Mouse (Mus musculus): Measurements from ENCODE around the gene P3h4. TPM values are rescaled to one million over a fixed set of nuclear protein-coding genes. Genes with fewer than 3 reads are reported as not detected.

Gene P3h4
- polyA plus RNA-seq, 1 experiment from 2014 or later = 29.1 TPM

DNA sequence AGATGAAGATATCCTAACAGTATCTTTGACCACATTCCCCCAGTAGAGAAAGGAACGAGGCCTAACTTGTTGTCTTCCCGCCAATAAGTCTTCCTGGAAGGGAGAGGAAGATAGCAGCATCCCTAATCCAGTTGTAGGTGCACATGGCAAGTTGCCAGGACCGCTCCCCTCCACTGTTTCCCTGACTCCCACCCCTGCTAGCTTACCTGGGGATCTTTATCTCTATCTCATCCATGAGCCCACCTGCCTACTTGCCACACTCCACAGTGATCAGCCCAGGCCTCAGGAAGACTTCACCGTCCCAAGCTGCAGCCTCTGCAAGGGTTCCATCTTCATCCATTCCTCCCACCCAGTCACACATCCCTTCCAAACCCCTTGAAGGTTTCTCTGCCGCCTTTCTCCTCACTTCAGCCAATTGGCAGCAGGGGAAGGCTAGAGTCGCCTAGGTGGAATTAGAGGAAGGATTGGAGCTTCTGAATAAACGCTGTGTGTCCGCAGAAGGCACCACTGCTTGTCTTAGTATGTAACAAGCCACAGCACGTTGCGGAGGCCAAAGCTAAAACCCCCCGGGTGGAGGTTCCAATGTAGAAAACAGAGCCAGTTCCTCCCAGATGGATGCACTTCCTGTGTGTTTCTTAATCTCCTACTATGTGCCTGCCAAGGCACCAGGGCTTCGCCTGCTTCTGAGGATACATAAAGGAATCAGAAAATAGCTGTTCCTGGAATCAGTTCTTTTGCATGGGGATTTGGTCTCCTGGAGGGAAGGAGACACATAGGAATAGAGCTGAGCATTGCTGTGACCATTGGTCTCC is 14.7 kb downstream of the P3h4 start:
- POLR2A ChIA-PET = no interaction called here
- DNase-seq (ENCODE audit: low read depth, low spot score) (no peak), ATAC-seq (no peak)
- no peak for TF ChIP-seq CTCF (IDR thresholded peaks at IDR 0.05)
- H3K27me3 ChIP-seq = no peaks in the 10 kb centered on the region
- in situ Hi-C loops (cut with MboI; ENCODE audit: low pct_unique_long_range_greater_than_20kb) = no loop called here
- CTCF ChIA-PET = interaction anchor here (1.3 kb wide), 1 partner anchor 10 kb away, joined by 3 read pairs; no protein-coding TSS in a partner anchor

DNA sequence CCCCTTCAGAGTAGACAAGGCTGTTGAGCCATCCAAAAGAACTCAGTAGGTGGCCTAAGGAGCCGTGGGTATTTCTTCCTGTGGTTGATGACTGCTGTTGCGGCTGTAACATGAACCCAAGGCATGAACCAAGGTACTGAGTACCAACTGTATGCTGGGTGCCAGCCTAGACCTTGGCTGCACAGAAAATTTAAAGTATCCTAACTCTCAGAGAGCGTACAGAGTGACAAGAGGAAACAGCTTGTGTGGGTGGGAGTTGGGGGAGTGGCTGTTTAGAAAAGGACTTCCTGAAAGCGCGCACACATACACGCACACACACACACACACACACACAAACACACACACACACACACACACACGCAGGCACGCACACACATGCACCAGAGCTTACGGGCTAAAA is 15.3 kb downstream of the P3h4 start:
- in situ Hi-C loops (cut with MboI; ENCODE audit: low pct_unique_long_range_greater_than_20kb) = no loop called here
- ChIA-PET POLR2A (no interaction called here), CTCF (no interaction called here)
- DNase-seq (ENCODE audit: low read depth, low spot score) = no peak
- no peak for ATAC-seq
- H3K27me3 ChIP-seq = no peaks in the 10 kb centered on the region
- TF ChIP-seq CTCF (IDR thresholded peaks at IDR 0.05) = no peak

DNA sequence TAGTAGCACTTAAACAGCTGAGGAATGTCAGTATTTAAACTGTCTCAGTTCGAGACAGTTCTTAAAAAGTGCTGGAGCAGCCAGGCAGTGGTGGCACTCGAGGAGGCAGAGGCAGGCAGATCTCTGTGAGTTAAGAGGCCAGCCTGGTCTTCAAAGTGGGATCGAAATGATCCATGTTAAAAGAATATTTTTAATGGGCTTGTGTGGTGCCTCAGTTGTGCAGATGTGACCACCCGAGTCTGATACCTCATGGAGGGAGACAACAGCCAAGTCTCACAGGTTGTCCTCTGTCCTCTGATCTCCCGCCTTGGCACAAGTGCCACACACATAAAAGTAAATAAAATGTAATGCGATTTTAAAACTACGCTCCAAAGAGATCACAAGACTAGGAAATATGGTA is 16.1 kb downstream of the P3h4 start:
- no peak for TF ChIP-seq CTCF (IDR thresholded peaks at IDR 0.05)
- DNase-seq (ENCODE audit: low read depth, low spot score) (no peak), ATAC-seq (no peak)
- in situ Hi-C loops (cut with MboI; ENCODE audit: low pct_unique_long_range_greater_than_20kb) = no loop called here
- CTCF ChIA-PET = no interaction called here
- POLR2A ChIA-PET = interaction anchor here (0.6 to 1.4 kb wide), 2 partner anchors 27 to 126 kb away, joined by 3 read pairs; no protein-coding TSS in a partner anchor
- no peaks in the 10 kb centered on the region for H3K27me3 ChIP-seq

DNA sequence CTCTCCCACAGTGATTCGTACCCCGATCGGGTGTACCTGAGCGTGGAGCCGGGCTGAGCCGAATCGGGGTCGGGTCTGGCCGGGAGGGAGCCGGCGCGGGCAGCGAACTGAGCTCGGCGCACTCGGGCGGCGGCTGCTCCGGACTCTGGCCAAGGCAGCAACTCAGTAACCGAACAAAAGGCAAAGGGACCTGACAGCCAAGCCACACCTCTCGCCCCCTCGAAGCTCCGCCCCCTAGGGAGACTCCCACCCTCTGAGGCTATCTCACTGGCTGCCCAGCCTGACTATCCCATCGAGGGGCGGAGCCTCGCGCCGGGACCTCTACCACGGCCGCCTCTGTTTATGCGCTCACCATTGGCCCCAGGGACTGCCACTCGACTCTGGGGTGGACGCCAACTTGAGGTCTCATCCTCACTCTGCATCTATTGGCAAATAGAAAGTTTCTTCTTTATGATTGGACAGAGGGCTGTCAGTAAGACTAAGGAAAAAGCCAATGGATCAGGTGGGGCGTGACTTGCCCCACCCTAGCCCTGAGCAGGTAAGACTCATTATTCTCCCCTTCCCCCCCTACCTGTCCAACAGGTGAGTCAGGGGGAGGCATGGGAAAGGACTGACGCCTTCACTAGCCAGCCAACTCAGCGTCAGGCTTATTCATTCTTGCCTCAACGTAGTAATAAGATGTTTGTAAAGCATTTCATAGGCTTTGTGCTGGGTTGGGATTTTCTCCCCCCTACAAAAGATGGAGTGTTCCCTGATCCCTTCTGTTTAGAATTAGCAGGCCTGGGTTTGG is 16.8 kb downstream of the P3h4 start, which contains the start of gene Jup:
Jup (minus strand) TSS at position 164 of the 790 bp plus-strand sequence.
- H3K27me3 ChIP-seq = no peaks in the 10 kb centered on the region
- in situ Hi-C loops (cut with MboI; ENCODE audit: low pct_unique_long_range_greater_than_20kb) = no loop called here
- POLR2A ChIA-PET = interaction anchor here (0.6 to 1.5 kb wide), 5 partner anchors 10 to 127 kb away, joined by 3 to 6 read pairs (median 3); no protein-coding TSS in a partner anchor
- ATAC-seq = peak; percentile 96
- TF ChIP-seq CTCF (IDR thresholded peaks at IDR 0.05) = no peak
- DNase-seq (ENCODE audit: low read depth, low spot score) = peak; percentile 94
- CTCF ChIA-PET = interaction anchor here (0.8 to 4.4 kb wide), 5 partner anchors 10 to 41 kb away, joined by 3 to 14 read pairs (median 6); no protein-coding TSS in a partner anchor

DNA sequence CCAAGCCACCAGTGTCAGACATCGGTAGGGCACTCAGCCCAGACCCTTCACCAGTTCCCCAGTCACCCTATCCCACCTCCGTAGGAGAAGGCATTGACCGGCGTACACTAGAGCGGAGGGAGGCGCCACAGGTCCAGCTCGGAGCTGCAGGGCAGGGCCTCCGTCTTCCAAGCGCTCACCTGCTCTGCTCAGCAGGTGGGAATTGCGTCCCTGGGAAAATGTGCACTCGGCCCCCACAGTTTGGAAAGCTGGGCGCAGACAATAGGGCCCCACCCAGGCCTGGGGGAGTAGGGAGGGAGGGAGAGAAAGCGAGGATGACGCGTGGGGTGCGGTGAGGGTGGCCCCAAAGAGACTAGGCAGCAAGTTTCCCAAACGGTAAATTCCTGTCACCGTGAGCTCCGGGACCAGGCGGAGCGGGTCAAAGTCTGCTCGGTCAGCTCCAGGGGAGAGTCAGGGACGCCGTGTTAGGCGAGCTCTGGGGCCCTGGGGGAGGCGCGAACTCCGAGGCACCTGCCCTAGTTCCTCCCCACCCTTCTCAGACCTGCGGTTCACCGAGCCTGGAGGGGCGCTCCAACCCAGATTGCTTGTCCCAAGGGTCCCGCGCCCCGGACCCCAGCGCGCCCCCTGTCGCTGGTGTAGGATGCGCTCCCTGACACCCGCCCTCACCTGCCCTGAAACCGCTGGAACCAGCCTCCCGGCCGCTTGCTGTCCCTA is 17.6 kb downstream of the P3h4 start:
- no peak for ATAC-seq
- ChIA-PET POLR2A (interaction anchor here (0.9 to 1.5 kb wide), 5 partner anchors 17 to 128 kb away, joined by 3 to 6 read pairs (median 3); no protein-coding TSS in a partner anchor), CTCF (interaction anchor here (0.8 to 4.4 kb wide), 7 partner anchors 10 to 40 kb away, joined by 3 to 14 read pairs (median 3); partner anchors contain the start of gene P3h4)
- in situ Hi-C loops (cut with MboI; ENCODE audit: low pct_unique_long_range_greater_than_20kb) = no loop called here
- DNase-seq (ENCODE audit: low read depth, low spot score) = no peak
- no peak for TF ChIP-seq CTCF (IDR thresholded peaks at IDR 0.05)
- H3K27me3 ChIP-seq = no peaks in the 10 kb centered on the region

DNA sequence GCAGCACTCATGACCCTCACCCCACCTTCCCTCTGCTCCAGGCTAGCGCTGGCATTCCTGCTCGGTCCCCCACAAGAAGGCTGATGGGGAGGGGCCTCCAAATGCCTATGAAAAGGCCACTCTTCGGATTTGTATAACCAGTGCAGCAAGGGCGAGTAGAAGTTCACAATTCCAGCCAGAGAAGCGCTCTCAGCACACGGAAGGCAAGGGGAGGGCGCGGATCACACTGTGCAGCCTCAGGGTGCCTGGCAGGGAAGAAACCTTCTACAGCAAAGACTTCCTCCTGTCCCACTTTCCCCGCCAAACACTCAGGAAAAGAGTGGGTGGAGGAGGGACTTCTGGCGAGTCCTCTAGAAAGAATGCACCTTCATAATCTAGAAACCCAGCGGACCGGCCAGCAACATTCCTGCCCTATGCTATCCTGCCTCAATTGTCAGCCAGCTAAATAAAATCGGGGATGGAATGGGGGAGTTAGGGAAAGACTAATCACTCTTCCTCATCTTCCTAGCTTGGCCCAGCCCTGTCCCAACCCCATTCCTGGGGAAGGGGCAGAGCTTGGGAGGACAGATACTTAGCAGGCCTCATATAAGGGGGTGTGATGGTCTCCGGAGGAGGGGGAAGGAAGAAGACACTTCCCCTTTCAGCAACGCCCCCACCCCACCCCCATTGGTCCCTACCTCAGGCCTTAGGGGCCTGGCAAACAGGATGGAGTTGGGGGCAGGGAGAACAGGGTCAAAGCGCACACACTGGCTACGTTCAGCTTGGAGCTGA is 18.6 kb downstream of the P3h4 start:
- DNase-seq (ENCODE audit: low read depth, low spot score) (no peak), ATAC-seq (peak; percentile 19)
- ChIA-PET CTCF (interaction anchor here (1.2 to 4.4 kb wide), 5 partner anchors 8 to 32 kb away, joined by 3 to 14 read pairs (median 3); partner anchors contain the start of gene P3h4), POLR2A (interaction anchor here (0.9 to 1.5 kb wide), 2 partner anchors 18 to 119 kb away, joined by 3 to 6 read pairs; no protein-coding TSS in a partner anchor)
- no peaks in the 10 kb centered on the region for H3K27me3 ChIP-seq
- no peak for TF ChIP-seq CTCF (IDR thresholded peaks at IDR 0.05)
- in situ Hi-C loops (cut with MboI; ENCODE audit: low pct_unique_long_range_greater_than_20kb) = no loop called here

DNA sequence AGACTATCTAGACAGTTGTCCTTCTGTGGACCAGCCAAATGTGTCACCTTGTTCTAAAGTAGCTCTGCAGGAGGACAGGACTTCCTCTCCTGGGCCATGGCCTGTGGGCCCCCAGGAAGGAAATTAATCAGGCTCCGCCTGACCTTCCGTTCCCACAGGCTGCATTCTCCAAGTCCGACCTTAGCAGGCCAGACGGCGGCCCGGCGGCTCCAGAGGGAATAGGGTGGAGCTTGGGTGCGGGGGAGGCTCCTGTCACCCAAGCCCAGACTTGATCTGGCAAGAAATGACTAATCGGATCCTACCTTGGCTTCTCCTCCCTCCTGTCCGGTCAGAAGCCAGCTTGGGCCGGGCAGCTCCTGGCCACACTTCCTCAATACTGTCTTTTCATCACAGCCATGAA is 19.4 kb downstream of the P3h4 start:
- in situ Hi-C loops (cut with MboI; ENCODE audit: low pct_unique_long_range_greater_than_20kb) = no loop called here
- POLR2A ChIA-PET = interaction anchor here (0.6 to 0.7 kb wide), 2 partner anchors 34 to 39 kb away, joined by 3 read pairs; no protein-coding TSS in a partner anchor
- DNase-seq (ENCODE audit: low read depth, low spot score) (no peak), ATAC-seq (peak; percentile 29)
- TF ChIP-seq CTCF (IDR thresholded peaks at IDR 0.05) = no peak
- CTCF ChIA-PET = interaction anchor here (1.2 to 4.4 kb wide), 2 partner anchors 9 to 31 kb away, joined by 3 to 14 read pairs; no protein-coding TSS in a partner anchor
- H3K27me3 ChIP-seq = no peaks in the 10 kb centered on the region

DNA sequence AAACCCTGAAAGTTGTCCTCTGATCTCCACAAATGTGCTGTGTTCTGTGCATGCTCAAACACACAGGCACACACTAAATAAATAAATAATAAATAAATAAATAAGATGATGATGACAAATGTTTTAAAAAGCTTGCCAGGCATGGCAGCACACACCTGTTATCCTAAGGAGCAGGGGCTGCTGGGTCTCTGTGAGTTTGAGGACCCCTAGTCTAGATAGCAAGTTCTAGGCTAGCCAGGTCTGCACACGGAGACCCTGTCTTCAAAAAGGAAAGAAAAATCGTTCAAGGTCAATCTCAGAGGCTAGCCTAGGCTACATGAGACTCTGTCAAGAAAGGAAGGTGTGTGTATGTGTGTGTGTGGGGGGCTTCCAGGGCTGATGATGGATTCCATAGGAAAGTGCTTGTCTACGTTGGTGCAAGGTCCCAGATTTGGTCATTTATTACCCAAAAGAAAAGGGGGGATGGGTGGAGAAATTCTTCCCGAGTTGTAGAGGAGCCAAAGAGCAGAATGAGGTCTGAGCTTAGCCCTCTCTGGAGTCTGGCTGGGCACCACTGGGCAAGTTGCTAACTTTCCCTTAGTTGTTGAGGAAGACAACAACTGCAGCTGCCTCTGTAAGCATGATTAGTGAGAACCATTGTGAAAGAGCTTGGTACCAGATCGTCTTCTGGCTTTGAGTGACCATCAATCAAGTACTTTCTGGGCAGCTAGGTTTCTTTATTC is 20.1 kb downstream of the P3h4 start:
- no peak for TF ChIP-seq CTCF (IDR thresholded peaks at IDR 0.05)
- H3K27me3 ChIP-seq = no peaks in the 10 kb centered on the region
- ChIA-PET POLR2A (interaction anchor here (0.7 kb wide), 1 partner anchor 35 kb away, joined by 3 read pairs; no protein-coding TSS in a partner anchor), CTCF (interaction anchor here (1.2 to 4.4 kb wide), 2 partner anchors 10 to 30 kb away, joined by 3 to 14 read pairs; no protein-coding TSS in a partner anchor)
- in situ Hi-C loops (cut with MboI; ENCODE audit: low pct_unique_long_range_greater_than_20kb) = no loop called here
- ATAC-seq (no peak), DNase-seq (ENCODE audit: low read depth, low spot score) (no peak)

DNA sequence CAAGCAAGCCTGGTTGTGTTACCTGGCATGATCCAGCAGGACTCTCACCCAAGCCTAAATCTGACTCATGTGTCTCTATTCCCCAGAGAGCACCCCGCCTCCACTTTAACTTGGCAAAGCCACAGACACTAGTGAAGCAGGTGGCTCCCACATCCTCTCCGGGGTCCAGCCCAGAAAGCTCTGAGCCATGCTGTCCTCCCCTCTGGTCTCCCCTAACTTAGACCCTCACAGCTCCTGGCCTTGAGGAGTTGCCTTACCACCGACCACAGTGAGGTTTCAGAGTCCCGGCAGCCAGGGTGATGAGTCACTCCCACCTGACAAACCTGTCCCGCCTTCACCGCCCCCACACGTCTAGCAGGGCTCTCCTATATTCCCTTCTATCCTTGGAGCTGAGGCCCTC is 20.9 kb downstream of the P3h4 start:
- POLR2A ChIA-PET = no interaction called here
- CTCF ChIA-PET = interaction anchor here (4.4 kb wide), 1 partner anchor 29 kb away, joined by 14 read pairs; no protein-coding TSS in a partner anchor
- H3K27me3 ChIP-seq = no peaks in the 10 kb centered on the region
- in situ Hi-C loops (cut with MboI; ENCODE audit: low pct_unique_long_range_greater_than_20kb) = no loop called here
- ATAC-seq = no peak
- TF ChIP-seq CTCF (IDR thresholded peaks at IDR 0.05) = no peak
- DNase-seq (ENCODE audit: low read depth, low spot score) = no peak
